Mouse (Mus musculus) left cerebral cortex, adult 2 months (tissue): Measurements from ENCODE around the gene Lrrc61. TPM values are rescaled to one million over a fixed set of nuclear protein-coding genes. Genes with fewer than 3 reads are reported as not detected.

Experiments used
- DNase-seq, 2 experiments: peaks; one replicate each; pipeline ENCODE4 v3.0.0; 2021 to 2022; ENCODE audit warnings: low spot score in 2 of 2, mixed read lengths in 1 of 2; ENCODE audit errors: extremely low spot score in 1 of 2
- H3K27ac ChIP-seq: fragments of 200-600 bp; 2 replicates; pipeline ENCODE4 v1.8.1; 2022
- H3K4me3 ChIP-seq: fragments of 200-600 bp; 2 replicates; pipeline ENCODE4 v1.8.1; 2022
- CTCF ChIP-seq: fragments of 200-600 bp; IDR thresholded peaks from 2 replicates; pipeline ENCODE4 v1.8.1; 2022; ENCODE audit warnings: antibody characterized with exemption, mild to moderate bottlenecking, moderate library complexity
- intact Hi-C: fragments of 180-260 bp; cut with DNase I; formaldehyde crosslinking; loops from one replicate; pipeline ENCODE4 v1.15.1; 2025
- total RNA-seq, 2 experiments: library from RNA; stranded (reverse); gene quantifications; 2 replicates each; pipeline ENCODE4 v1.2.3; 2021

Lrrc61 gene
- total RNA-seq, 2 experiments from 2014 or later, result 35.8 to 36.8 TPM

DNA sequence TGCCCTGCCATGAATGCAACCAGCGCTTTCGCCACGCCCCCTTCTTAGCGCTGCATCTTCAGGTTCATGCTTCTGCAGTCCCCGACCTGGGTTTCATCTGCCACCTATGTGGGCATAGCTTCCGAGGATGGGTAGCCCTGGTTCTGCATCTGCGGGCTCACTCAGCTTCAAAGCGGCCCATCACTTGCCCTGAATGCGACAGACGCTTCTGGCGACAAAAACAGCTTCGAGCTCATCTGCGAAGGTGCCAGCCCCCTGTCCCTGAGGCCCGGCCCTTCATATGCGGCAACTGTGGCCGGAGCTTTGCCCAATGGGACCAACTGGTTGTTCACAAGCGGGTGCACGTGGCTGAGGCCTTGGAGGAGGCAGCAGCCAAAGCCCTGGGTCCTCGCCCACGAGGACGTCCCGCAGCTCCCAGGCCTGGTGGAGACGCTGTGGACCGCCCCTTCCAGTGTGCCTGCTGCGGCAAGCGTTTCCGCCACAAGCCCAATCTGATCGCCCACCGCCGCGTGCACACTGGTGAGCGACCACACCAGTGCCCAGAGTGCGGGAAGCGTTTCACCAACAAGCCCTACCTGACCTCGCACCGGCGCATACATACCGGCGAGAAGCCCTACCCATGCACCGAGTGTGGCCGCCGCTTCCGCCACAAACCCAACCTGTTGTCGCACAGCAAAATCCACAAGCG is 42.1 kb downstream of the Lrrc61 start:
- no peak overlapping the region for H3K27ac ChIP-seq
- TF ChIP-seq CTCF, result no peak
- no peak overlapping the region for H3K4me3 ChIP-seq
- intact Hi-C loops, result no loop called here
- no peak for DNase-seq

DNA sequence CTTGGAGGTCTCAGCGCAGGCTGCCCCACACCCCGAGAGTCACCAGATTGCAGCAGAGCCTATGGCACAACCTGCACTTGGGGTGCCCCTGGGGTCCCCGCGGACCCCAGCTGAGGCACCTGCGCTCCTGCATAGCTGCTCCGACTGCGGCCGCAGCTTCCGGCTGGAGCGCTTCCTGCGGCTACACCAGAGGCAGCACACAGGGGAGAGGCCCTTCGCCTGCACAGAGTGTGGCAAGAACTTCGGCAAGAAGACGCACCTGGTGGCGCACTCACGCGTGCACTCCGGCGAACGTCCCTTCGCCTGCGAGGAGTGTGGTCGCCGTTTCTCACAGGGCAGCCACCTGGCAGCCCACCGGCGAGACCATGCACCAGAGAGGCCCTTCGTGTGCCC is 42.6 kb downstream of the Lrrc61 start:
- no peak for TF ChIP-seq CTCF
- no peak overlapping the region for H3K27ac ChIP-seq
- intact Hi-C loops, result no loop called here
- H3K4me3 ChIP-seq, result no peak overlapping the region
- DNase-seq, result no peak

DNA sequence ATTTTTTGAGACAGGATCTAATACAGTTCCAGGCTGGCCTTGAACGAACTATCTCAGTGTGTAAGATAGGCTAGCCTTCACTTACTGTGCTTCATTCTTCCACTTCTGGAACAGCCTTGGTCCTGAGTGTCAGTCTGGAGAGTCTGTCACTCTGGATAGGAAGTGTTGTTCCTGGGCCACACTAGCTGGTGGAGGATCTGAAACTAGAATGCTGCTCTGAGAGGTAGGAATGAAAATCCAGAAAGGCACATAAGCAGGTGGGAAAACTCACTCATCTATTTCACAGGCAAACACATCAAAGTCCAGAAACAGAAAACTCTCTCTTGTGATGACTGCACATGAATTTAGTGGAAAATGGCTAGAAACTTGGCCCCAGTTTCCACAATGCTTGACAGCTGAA is 46.0 kb downstream of the Lrrc61 start:
- DNase-seq, result no peak
- TF ChIP-seq CTCF, result no peak
- intact Hi-C loops, result no loop called here
- peak overlapping the region; percentile 93 for H3K27ac ChIP-seq
- no peak overlapping the region for H3K4me3 ChIP-seq

DNA sequence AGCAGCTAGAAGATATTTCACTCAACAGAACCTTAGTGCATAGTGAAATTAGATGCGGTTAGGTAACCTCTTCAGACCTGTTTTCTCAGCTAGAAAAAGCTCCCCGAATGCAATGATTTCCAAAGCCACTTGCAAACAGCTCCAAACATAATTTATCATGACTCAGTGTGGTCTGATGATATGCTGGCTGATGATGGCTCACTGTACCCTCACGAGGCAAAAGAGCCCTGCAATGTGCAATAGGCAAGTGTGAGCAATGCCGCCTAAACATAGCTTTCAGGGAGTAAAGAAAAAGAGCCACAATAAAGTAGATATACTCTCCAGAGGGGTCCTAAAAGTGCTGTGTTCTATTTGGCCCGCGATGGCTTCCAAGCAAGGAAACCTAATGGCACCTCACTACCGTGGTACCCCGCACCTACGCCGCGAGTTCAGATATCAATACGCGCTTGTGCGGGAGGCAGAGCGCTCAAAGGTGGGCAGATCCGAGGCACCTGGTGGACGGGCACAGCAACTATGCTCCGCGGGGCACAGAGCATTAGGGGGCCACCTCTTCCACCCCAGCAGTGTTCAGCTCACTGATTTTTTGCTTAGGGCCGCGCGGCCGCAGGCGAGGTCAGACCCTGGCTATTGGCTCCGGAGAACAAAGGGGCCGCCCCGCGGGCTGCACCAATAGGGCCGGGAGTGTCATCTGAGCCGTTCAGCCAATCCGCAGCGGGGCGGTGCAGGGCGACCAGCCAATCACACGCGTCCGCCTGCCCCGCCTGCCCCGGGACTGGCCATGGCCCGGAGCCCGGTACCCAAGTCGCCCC is 46.9 kb downstream of the Lrrc61 start, which contains the start of gene Zfp775:
Gene Zfp775 (plus strand): TSS at position 793 of the 809 bp plus-strand sequence.
- H3K27ac ChIP-seq, result peak within 1 kb of the TSS; percentile 93
- no peak; the same call in 1 of the 2 replicates for TF ChIP-seq CTCF
- peak; percentile 92 to 96 for DNase-seq
- intact Hi-C loops, result no loop called here
- H3K4me3 ChIP-seq, result peak within 1 kb of the TSS; percentile 99

DNA sequence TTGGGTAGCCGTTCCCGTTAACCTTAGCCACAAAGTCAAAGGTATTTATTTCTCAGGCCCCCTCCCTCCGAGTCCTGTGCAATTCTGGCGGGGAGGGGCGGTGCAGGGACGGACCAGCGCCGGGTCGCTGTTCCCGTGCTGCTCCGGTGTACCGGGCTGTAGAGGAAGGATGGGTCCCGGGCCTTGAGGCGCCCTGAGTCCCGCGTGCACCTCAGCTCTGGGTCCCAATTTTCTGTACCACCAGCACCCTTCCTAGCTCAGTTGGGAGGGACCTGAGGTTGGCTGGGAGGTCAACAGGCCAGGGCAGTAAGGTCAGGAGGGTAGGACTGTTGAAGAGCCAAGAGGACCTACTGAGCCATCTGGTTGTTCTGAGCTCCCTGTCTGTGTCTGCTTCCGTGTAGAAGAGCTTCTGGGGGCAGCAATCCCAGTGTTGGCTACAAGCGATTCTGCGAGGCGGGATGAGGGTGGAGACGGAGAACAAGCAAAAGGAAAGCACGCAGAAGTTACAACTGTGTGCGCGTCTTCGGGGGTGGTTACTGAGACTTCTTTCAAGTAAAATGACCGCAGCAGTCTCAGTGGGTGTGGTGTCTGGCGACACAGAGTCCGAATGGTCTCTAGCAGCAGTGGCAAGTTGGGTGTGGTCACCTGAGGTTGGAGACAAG is 47.6 kb downstream of the Lrrc61 start:
- no peak for TF ChIP-seq CTCF
- intact Hi-C loops, result no loop called here
- H3K27ac ChIP-seq, result peak overlapping the region; percentile 93
- peak; percentile 38 to 44 for DNase-seq
- H3K4me3 ChIP-seq, result peak overlapping the region; percentile 99

DNA sequence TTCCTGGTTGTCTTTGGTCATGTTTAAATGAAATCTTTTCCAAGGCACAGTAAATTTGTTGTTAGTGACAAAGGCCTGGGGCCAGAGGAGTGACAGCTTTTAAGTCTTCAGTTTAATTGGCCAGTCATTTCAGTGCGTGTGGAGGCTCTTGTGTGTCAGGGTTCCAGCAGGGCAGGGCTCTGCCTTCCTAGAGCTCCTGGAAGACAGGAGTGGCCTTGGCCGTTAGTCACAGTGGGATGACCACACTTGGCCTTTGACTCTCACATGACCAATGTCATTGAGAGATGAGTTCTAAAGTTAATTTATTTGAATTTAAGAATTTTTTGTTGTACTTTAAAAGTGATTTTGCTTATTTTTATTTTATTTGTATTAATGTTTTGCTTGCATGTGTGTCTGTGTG is 53.5 kb downstream of the Lrrc61 start:
- H3K27ac ChIP-seq, result no peak overlapping the region

DNA sequence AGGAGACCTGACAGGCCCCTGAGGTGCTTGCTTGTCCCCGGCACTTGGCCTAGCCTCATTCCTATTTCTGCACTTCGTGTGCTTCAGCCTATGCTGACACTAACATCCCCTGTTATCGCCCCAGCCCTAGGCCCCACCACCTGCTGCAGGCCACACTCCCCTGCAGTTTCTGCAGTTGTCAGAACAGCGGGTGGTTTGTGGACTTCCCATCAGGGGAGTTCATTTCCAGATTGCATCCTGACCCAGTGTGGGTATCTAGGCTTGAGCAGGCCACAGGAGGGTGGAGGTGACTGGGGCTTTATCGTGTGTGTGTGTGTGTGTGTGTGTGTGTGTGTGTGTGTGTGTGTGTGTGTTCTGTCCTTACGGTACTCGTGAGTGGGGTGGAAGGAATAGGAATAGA is 54.9 kb downstream of the Lrrc61 start:
- TF ChIP-seq CTCF, result no peak
- no peak overlapping the region for H3K27ac ChIP-seq
- no peak overlapping the region for H3K4me3 ChIP-seq
- intact Hi-C loops, result no loop called here
- no peak for DNase-seq

More for the DNA sequence above, 53.5 kb downstream of the Lrrc61 start:
- no peak for DNase-seq
- no peak for TF ChIP-seq CTCF
- H3K4me3 ChIP-seq, result no peak overlapping the region
- intact Hi-C loops, result no loop called here

DNA sequence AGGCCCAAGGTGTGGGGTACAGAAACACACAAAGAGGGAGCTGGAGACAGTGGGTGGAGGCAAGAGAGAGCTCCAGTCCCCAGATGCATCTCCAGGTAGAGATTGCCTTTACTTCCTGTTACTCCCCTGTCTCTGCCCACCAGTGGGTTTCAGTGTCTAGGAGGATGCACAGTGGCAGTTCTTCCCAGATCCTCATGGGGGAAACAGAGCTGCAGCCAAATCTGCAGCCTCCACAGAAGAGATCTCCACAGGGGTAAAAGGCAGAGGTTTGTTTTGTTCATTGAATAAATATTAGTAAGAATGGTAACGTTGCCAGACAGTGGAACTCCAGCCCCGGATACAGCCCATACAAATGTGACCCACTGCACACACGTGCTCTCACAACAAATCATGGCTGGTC is 56.1 kb downstream of the Lrrc61 start:
- TF ChIP-seq CTCF, result peak; percentile 28
- Histone ChIP-seq H3K27ac (no peak overlapping the region), H3K4me3 (no peak overlapping the region)
- intact Hi-C loops, result no loop called here
- DNase-seq, result no peak

DNA sequence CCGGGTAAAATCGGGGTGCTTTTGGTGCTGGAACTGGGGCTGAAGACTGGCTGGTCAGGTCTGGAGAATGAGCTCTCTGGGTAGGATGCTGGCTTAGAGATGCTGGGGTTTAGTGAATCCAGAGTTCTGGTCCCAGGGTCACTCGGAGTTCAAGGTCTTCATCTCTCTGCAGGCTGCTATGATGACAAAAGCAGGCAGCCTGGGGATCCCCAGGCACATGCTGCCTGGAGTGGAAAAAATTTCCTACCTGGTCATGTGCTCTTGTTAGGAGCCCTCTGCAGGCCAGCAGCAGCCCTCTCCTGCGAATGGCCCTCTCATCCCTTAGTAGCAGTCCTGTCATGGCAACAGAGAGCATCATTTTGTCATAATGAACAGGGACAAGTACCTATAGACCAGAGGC is 58.9 kb downstream of the Lrrc61 start:
- intact Hi-C loops, result no loop called here
- no peak overlapping the region for H3K27ac ChIP-seq
- TF ChIP-seq CTCF, result no peak
- no peak overlapping the region for H3K4me3 ChIP-seq
- no peak for DNase-seq

DNA sequence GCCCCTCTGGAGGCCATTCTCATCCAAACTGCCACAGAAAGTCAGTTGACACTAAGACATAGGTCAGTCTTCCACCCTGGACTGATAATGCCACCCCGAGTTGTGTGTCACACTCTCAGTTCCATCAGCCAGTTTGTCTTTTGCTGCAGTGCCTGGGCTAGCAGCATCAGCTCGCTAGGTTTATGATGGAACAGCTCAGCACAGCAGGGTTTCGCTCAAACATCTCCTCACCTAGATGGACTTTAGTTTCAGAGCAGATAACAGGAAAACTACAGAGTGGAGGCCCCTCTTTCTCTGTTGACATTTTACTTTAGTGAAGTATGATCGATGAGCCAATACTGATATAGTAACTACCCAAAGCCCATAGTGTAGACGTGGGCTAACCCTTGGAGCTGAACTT is 60.2 kb downstream of the Lrrc61 start:
- H3K27ac ChIP-seq, result no peak overlapping the region
- no peak overlapping the region for H3K4me3 ChIP-seq
- TF ChIP-seq CTCF, result no peak
- DNase-seq, result no peak
- intact Hi-C loops, result no loop called here

DNA sequence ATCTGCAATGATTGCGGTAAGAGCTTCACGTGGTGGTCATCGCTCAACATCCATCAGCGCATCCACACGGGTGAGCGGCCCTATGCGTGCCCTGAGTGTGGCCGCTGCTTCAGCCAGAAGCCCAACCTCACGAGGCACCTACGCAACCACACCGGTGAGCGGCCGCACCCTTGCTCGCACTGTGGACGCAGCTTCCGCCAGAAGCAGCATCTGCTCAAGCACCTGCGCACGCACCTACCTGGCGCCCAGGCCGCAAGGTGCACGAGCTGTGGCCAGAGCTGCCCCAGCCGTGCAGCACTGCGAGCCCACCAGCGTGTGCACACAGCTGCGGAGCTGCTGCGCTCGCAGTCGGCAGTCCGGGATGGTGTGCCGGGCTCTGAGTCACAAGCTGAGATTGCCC is 65.4 kb downstream of the Lrrc61 start:
- DNase-seq, result no peak
- no peak for TF ChIP-seq CTCF
- intact Hi-C loops, result no loop called here
- Histone ChIP-seq H3K4me3 (no peak overlapping the region), H3K27ac (no peak overlapping the region)

Other genes starting within 250 kb of the Lrrc61 start
- gene Krba1, start 159.2 kb upstream of the Lrrc61 start, total RNA-seq, result 10 to 100 TPM; 52.7 to 53.1 TPM
- gene Zfp467, start 109.0 kb upstream of the Lrrc61 start, total RNA-seq, result 10 to 100 TPM; 22.5 to 23.8 TPM
- gene Sspo, start 106.6 kb upstream of the Lrrc61 start, total RNA-seq, result 1 to 10 TPM in 1 of 2 experiments, under 1 TPM in 1; 0.56 to 1.5 TPM
- 100 to 1,000 TPM; 411 to 422 TPM for gene Atp6v0e2, start 17.2 kb upstream of the Lrrc61 start, total RNA-seq
- gene Rarres2, start 18.0 kb downstream of the Lrrc61 start, total RNA-seq, result 10 to 100 TPM; 12.3 to 12.8 TPM
- not detected for gene Gm45021, start 34.8 kb downstream of the Lrrc61 start, total RNA-seq
- gene Repin1, start 39.1 kb downstream of the Lrrc61 start, total RNA-seq, result 10 to 100 TPM; 56.5 to 58.0 TPM
- not detected for gene Gm44965, start 39.1 kb downstream of the Lrrc61 start, total RNA-seq
- gene Zfp775, start 47.3 kb downstream of the Lrrc61 start, total RNA-seq, result 1 to 10 TPM; 6.3 to 8.3 TPM
- 10 to 100 TPM; 14.9 to 17.1 TPM for gene AI854703, start 72.0 kb downstream of the Lrrc61 start, total RNA-seq
- gene Gimap8, start 92.4 kb downstream of the Lrrc61 start, total RNA-seq, result under 1 TPM; 0.77 to 0.81 TPM
- gene Gimap9, start 121.3 kb downstream of the Lrrc61 start, total RNA-seq, result under 1 TPM; 0.57 to 0.75 TPM
- gene Gimap4, start 129.8 kb downstream of the Lrrc61 start, total RNA-seq, result under 1 TPM in 1 of 2 experiments, not detected in 1; 0.33 TPM
- gene Gimap6, start 153.4 kb downstream of the Lrrc61 start, total RNA-seq, result 1 to 10 TPM; 4.9 to 5.1 TPM
- 1 to 10 TPM in 1 of 2 experiments, not detected in 1; 1.9 TPM for gene Gm28053, start 163.8 kb downstream of the Lrrc61 start, total RNA-seq
- gene Gimap7, start 163.8 kb downstream of the Lrrc61 start, total RNA-seq, result not detected
- gene Gimap1, start 184.3 kb downstream of the Lrrc61 start, total RNA-seq, result 1 to 10 TPM; 1.5 to 3.9 TPM
- 1 to 10 TPM in 1 of 2 experiments, under 1 TPM in 1; 0.81 to 2.1 TPM for gene Gimap5, start 191.4 kb downstream of the Lrrc61 start, total RNA-seq
- gene Gimap3, start 216.1 kb downstream of the Lrrc61 start, total RNA-seq, result not detected